Mouse (Mus musculus) bone marrow, adult 2 months (tissue): ENCODE results near the gene Rhbdf1.

ENCODE experiments used
- CTCF ChIP-seq: fragments of 200-500 bp; IDR thresholded peaks from 2 replicates; pipeline ENCODE4 v1.5.1; 2011; ENCODE audit warnings: low read length, control low read depth; ENCODE audit not compliant: control insufficient read depth, insufficient read depth
- POLR2A ChIP-seq: fragments of 200-500 bp; IDR thresholded peaks from 2 replicates; pipeline ENCODE4 v1.6.1; 2011; ENCODE audit warnings: low read depth, mild to moderate bottlenecking, control low read depth, low read length, borderline replicate concordance; ENCODE audit not compliant: control insufficient read depth

GRCm38 (mm10) chr11:32247068-32247467 is 25.0 kb upstream of the Rhbdf1 start:
- TF ChIP-seq POLR2A (no peak), CTCF (peak; percentile 48; the same call in 1 of the 2 replicates)
